Mouse (Mus musculus) left cerebral cortex, postnatal 25 days (tissue): ENCODE measurements at regions not wholly inside any gene's neighbourhood (a gene's known extent, or its start where the extent isn't known, plus 50 kb on each side); places are given as distances from the start of the nearest gene placed in this dataset.

Experiments
- DNase-seq, 2 experiments: peaks; one replicate each; pipeline ENCODE4 v3.0.0; 2022; ENCODE audit warnings: low spot score in 2 of 2, mixed read lengths in 1 of 2
- intact Hi-C: fragments of 180-260 bp; cut with DNase I; formaldehyde crosslinking; loops from one replicate; pipeline ENCODE4 v1.15.1; 2025

- intact Hi-C loops: no loop called here
- DNase-seq: peak in 1 of 2 experiments; percentile 46
These were observed 183.5 kb downstream of the Hsfy2 start for GRCm38 (mm10) chr1:56453756-56454155.

GRCm38 (mm10) chr1:56442835-56443234 is 194.4 kb downstream of the Hsfy2 start:
- intact Hi-C loops: no loop called here
- DNase-seq: no peak

GRCm38 (mm10) chr1:56406786-56407185 is 230.4 kb downstream of the Hsfy2 start:
- intact Hi-C loops: no loop called here
- DNase-seq: no peak

- DNase-seq: no peak
- intact Hi-C loops: no loop called here
These were observed 233.9 kb downstream of the Hsfy2 start for GRCm38 (mm10) chr1:56403351-56403750.

- DNase-seq: no peak
These were observed 241.4 kb downstream of the Hsfy2 start for GRCm38 (mm10) chr1:56395832-56396231.

GRCm38 (mm10) chr1:56387086-56387485 is 250.1 kb downstream of the Hsfy2 start:
- DNase-seq: no peak
- intact Hi-C loops: no loop called here

More at GRCm38 (mm10) chr1:56395832-56396231, 241.4 kb downstream of the Hsfy2 start:
- intact Hi-C loops: no loop called here

- DNase-seq: no peak
- intact Hi-C loops: no loop called here
These were observed 270.9 kb downstream of the Hsfy2 start for GRCm38 (mm10) chr1:56366319-56366718.

GRCm38 (mm10) chr1:56360857-56361256 is 276.4 kb downstream of the Hsfy2 start:
- intact Hi-C loops: no loop called here
- no peak for DNase-seq

GRCm38 (mm10) chr1:56346638-56347037 is 290.6 kb downstream of the Hsfy2 start:
- intact Hi-C loops: no loop called here

GRCm38 (mm10) chr1:56344952-56345351 is 292.3 kb downstream of the Hsfy2 start:
- intact Hi-C loops: no loop called here
- DNase-seq: peak in 1 of 2 experiments; percentile 5

More at GRCm38 (mm10) chr1:56346638-56347037, 290.6 kb downstream of the Hsfy2 start:
- DNase-seq: no peak

- DNase-seq: no peak
- intact Hi-C loops: no loop called here
These were observed 309.9 kb downstream of the Hsfy2 start for GRCm38 (mm10) chr1:56327381-56327780.

- intact Hi-C loops: no loop called here
- no peak for DNase-seq
These were observed 328.6 kb downstream of the Hsfy2 start for GRCm38 (mm10) chr1:56308586-56308985.

- intact Hi-C loops: no loop called here
- DNase-seq: no peak
These were observed 342.8 kb downstream of the Hsfy2 start for GRCm38 (mm10) chr1:56294391-56294790.

GRCm38 (mm10) chr1:56289748-56290147 is 347.5 kb downstream of the Hsfy2 start:
- DNase-seq: no peak
- intact Hi-C loops: no loop called here

GRCm38 (mm10) chr1:56286386-56287045 is 350.7 kb downstream of the Hsfy2 start:
- DNase-seq: no peak
- intact Hi-C loops: no loop called here

- DNase-seq: no peak
- intact Hi-C loops: no loop called here
These were observed 375.5 kb downstream of the Hsfy2 start for GRCm38 (mm10) chr1:56261708-56262107.

- intact Hi-C loops: no loop called here
- no peak for DNase-seq
These were observed 376.5 kb downstream of the Hsfy2 start for GRCm38 (mm10) chr1:56260759-56261158.

GRCm38 (mm10) chr1:56256839-56257490 is 380.3 kb downstream of the Hsfy2 start:
- intact Hi-C loops: loop anchor here (10.0 kb wide), 1 partner anchor 538 kb away; no protein-coding TSS in a partner anchor
- DNase-seq: no peak

- intact Hi-C loops: no loop called here
- no peak for DNase-seq
These were observed 397.5 kb downstream of the Hsfy2 start for GRCm38 (mm10) chr1:56239686-56240085.

GRCm38 (mm10) chr1:56226314-56227008 is 410.8 kb downstream of the Hsfy2 start:
- intact Hi-C loops: no loop called here

GRCm38 (mm10) chr1:56219700-56220099 is 417.5 kb downstream of the Hsfy2 start:
- DNase-seq: no peak
- intact Hi-C loops: no loop called here

More at GRCm38 (mm10) chr1:56226314-56227008, 410.8 kb downstream of the Hsfy2 start:
- no peak for DNase-seq
